Mouse (Mus musculus) brain, embryonic 14.5 days (tissue): ENCODE data around the gene Apc2.

ENCODE experiments used
- CTCF ChIP-seq: fragments of 200-500 bp; IDR thresholded peaks from 2 replicates; pipeline ENCODE4 v1.5.1; 2012; ENCODE audit warnings: inconsistent platforms, mild to moderate bottlenecking, moderate library complexity, borderline replicate concordance; ENCODE audit not compliant: insufficient read depth, insufficient read length; ENCODE audit errors: extremely low read depth
- POLR2A ChIP-seq: fragments of 200-500 bp; IDR thresholded peaks from 2 replicates; pipeline ENCODE4 v1.6.1; 2012; ENCODE audit warnings: mild to moderate bottlenecking, inconsistent platforms, borderline replicate concordance; ENCODE audit not compliant: poor library complexity, insufficient read depth, insufficient read length, severe bottlenecking; ENCODE audit errors: extremely low read depth

DNA sequence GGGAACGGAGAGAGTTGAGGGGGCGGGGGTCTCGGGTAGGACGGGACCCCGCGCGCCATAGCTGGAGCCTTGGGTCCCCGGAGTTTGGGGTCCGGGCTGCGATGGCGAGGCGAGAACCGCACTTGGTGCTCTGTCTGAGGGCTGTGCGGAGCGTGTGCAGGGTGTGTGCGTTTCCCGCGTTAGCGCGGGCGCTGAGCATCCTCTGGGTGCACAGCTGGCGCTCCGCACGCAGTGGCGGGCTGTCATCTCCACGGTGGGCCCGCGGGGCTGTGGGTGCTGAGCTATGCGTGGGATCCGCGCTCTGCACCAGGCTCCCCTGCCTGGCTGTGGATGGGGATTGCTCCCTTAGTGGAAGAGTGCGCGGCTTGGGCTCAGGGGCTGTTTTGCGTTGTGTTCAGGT lies 61.0 kb downstream of the Apc2 start:
- TF ChIP-seq CTCF (no peak), POLR2A (no peak)
